Mouse (Mus musculus) testis, postnatal 10 days (tissue): ENCODE measurements at regions not wholly inside any gene's neighbourhood (a gene's known extent, or its start where the extent isn't known, plus 50 kb on each side); places are given as distances from the start of the nearest gene placed in this dataset.
"Not testable (repeated sequence)": the region's sequence is repeated elsewhere in the genome, so short reads cannot be mapped to it uniquely, and the experiment has no call there.

Experiments
- DNase-seq: peaks from one replicate; pipeline ENCODE4 v3.0.0; 2021; ENCODE audit warnings: low spot score

GRCm38 (mm10) chr1:35869381-35870143 lies 198.6 kb upstream of the Hs6st1 start:
- no peak for DNase-seq

GRCm38 (mm10) chr1:35870144-35870827 lies 197.9 kb upstream of the Hs6st1 start:
- DNase-seq, result no peak

- DNase-seq, result no peak
Measured at GRCm38 (mm10) chr1:35873038-35873437, 195.2 kb upstream of the Hs6st1 start.

- DNase-seq, result no peak
Measured at GRCm38 (mm10) chr1:35875210-35875811, 192.9 kb upstream of the Hs6st1 start.

GRCm38 (mm10) chr1:35878426-35878825 lies 189.8 kb upstream of the Hs6st1 start:
- peak; percentile 19 for DNase-seq

GRCm38 (mm10) chr1:35879388-35880093 lies 188.7 kb upstream of the Hs6st1 start:
- DNase-seq, result peak; percentile 39

GRCm38 (mm10) chr1:35880562-35881265 lies 187.5 kb upstream of the Hs6st1 start:
- peak; percentile 32 for DNase-seq

GRCm38 (mm10) chr1:35881521-35881920 lies 186.7 kb upstream of the Hs6st1 start:
- DNase-seq, result peak; percentile 35

GRCm38 (mm10) chr1:35882101-35882500 lies 186.1 kb upstream of the Hs6st1 start:
- DNase-seq, result peak; percentile 5

- no peak for DNase-seq
Measured at GRCm38 (mm10) chr1:35889731-35890499, 178.3 kb upstream of the Hs6st1 start.

GRCm38 (mm10) chr1:35890500-35890900 lies 177.7 kb upstream of the Hs6st1 start:
- no peak for DNase-seq

GRCm38 (mm10) chr1:35899536-35899935 lies 168.7 kb upstream of the Hs6st1 start:
- no peak for DNase-seq

GRCm38 (mm10) chr1:35904001-35904547 lies 164.1 kb upstream of the Hs6st1 start:
- no peak for DNase-seq

GRCm38 (mm10) chr1:35913551-35913950 lies 154.6 kb upstream of the Hs6st1 start:
- DNase-seq, result no peak

GRCm38 (mm10) chr1:35914175-35914574 lies 154.0 kb upstream of the Hs6st1 start:
- DNase-seq, result not testable (repeated sequence)

GRCm38 (mm10) chr1:35915526-35915925 lies 152.7 kb upstream of the Hs6st1 start:
- no peak for DNase-seq

GRCm38 (mm10) chr1:35919840-35920734 lies 148.1 kb upstream of the Hs6st1 start:
- DNase-seq, result no peak

- no peak for DNase-seq
Measured at GRCm38 (mm10) chr1:35924796-35925195, 143.4 kb upstream of the Hs6st1 start.

GRCm38 (mm10) chr1:35925301-35925700 lies 142.9 kb upstream of the Hs6st1 start:
- DNase-seq, result no peak
